Mouse (Mus musculus) midbrain, postnatal 0 days (tissue): Measurements from ENCODE around the gene Gm7247. TPM values are rescaled to one million over a fixed set of nuclear protein-coding genes. Genes with fewer than 3 reads are reported as not detected.
A peak's percentile ranks its signal among the peaks of the same experiment; 100 is the strongest.
"Not testable (repeated sequence)": the region's sequence is repeated elsewhere in the genome, so short reads cannot be mapped to it uniquely, and the experiment has no call there.

Experiments used
- ATAC-seq: fragments of 200-750 bp; cut with Nextera tagmentation; 2 replicates; pipeline ENCODE4 v1.8.0; 2017; ENCODE audit warnings: moderate number of reproducible peaks, mild to moderate bottlenecking, moderate TSS enrichment, moderate library complexity; ENCODE audit not compliant: low FRiP score
- DNase-seq: peaks from one replicate; pipeline ENCODE4 v3.0.0-alpha.2; 2015; ENCODE audit warnings: low spot score
- H3K27ac ChIP-seq: fragments of 300-500 bp; sonication (generic); 2 replicates; pipeline ENCODE4 v1.5.1; 2014; ENCODE audit warnings: low read depth, mild to moderate bottlenecking, low read length, mixed read lengths
- H3K27me3 ChIP-seq: fragments of 300-500 bp; sonication (generic); 2 replicates; pipeline ENCODE4 v1.6.1; 2014; ENCODE audit warnings: low read length, control low read depth, mixed read lengths; ENCODE audit not compliant: insufficient read depth
- H3K36me3 ChIP-seq: fragments of 300-500 bp; sonication (generic); 2 replicates; pipeline ENCODE4 v1.6.1; 2014; ENCODE audit warnings: low read length, control low read depth, mixed read lengths; ENCODE audit not compliant: insufficient read depth
- H3K4me1 ChIP-seq: fragments of 300-500 bp; sonication (generic); 2 replicates; pipeline ENCODE4 v1.6.1; 2014; ENCODE audit warnings: mild to moderate bottlenecking, control low read depth, antibody characterized with exemption, low read length, mixed read lengths; ENCODE audit not compliant: insufficient read depth
- H3K4me2 ChIP-seq: fragments of 300-500 bp; sonication (generic); 2 replicates; pipeline ENCODE4 v1.6.1; 2014; ENCODE audit warnings: low read depth, mild to moderate bottlenecking, low read length, mixed read lengths; ENCODE audit not compliant: poor library complexity, severe bottlenecking
- H3K4me3 ChIP-seq: fragments of 300-500 bp; sonication (generic); 2 replicates; pipeline ENCODE4 v1.5.1; 2014; ENCODE audit warnings: low read depth, mild to moderate bottlenecking, low read length, moderate library complexity
- H3K9ac ChIP-seq: fragments of 300-500 bp; sonication (generic); replicated peaks from 2 replicates; pipeline ENCODE4 v1.6.1; 2014; ENCODE audit warnings: mild to moderate bottlenecking, low read length, moderate library complexity, mixed read lengths; ENCODE audit not compliant: poor library complexity, severe bottlenecking
- H3K9me3 ChIP-seq: fragments of 300-500 bp; sonication (generic); 2 replicates; pipeline ENCODE4 v1.6.1; 2016; ENCODE audit warnings: low read length, control low read depth
- CTCF ChIP-seq: IDR thresholded peaks from 2 replicates; pipeline ENCODE4 v1.5.1; 2016; ENCODE audit warnings: antibody characterized with exemption, mild to moderate bottlenecking
- WGBS: fragments of 180-500 bp; shearing (Covaris S2); extraction: QIAGEN DNeasy Blood & Tissue Kit; methylation state at CpG from one replicate; pipeline ENCODE4 v1.1.7; 2014; 5-methylcytosine and 5-hydroxymethylcytosine counted together
- polyA plus RNA-seq: library from polyadenylated mRNA; unstranded; fragments of >200 nt; fragmentation: Nextera tagmentation; extraction: Ambion mirVana; gene quantifications from 2 replicates; pipeline ENCODE4 v1.2.1, GENCODE M21; 2015
- total RNA-seq: library from RNA; depleted of rRNA; stranded (reverse); fragments of >200 nt; gene quantifications from 2 replicates; pipeline ENCODE4 v1.2.3, GENCODE M21; 2014

Gene Gm7247
- total and polyA plus RNA-seq, 2 experiments from 2014 or later = not detected

- WGBS = 95% methylated on average over 16 of the region's 16 CpGs
- Histone ChIP-seq H3K4me3 (no peak overlapping the region), H3K9ac (no peak overlapping the region), H3K4me1 (no peaks in the 10 kb centered on the region), H3K9me3 (peaks cover 11% of the 10 kb centered on the region), H3K27me3 (no peaks in the 10 kb centered on the region), H3K36me3 (no peaks in the 10 kb centered on the region), H3K4me2 (no peak overlapping the region), H3K27ac (no peak overlapping the region)
- DNase-seq = no peak
- TF ChIP-seq CTCF = no peak
- ATAC-seq = 0 out of 2 replicates have a peak, but pooled peaks have one; percentile 16
Observed at GRCm38 (mm10) chr14:51434546-51434945, 73.0 kb downstream of the Gm7247 start.

- H3K9ac ChIP-seq = no peak overlapping the region
- no peak for DNase-seq
- H3K27ac ChIP-seq = no peak overlapping the region
- H3K4me3 ChIP-seq = no peak overlapping the region
- no peak for TF ChIP-seq CTCF
- no peaks in the 10 kb centered on the region for H3K27me3 ChIP-seq
- no peaks in the 10 kb centered on the region for H3K36me3 ChIP-seq
- ATAC-seq = 0 out of 2 replicates have a peak, but pooled peaks have one; percentile 5
- H3K4me1 ChIP-seq = no peaks in the 10 kb centered on the region
- peaks cover 11% of the 10 kb centered on the region for H3K9me3 ChIP-seq
- H3K4me2 ChIP-seq = no peak overlapping the region
- WGBS = 96% methylated on average over 26 of the region's 26 CpGs
Observed at GRCm38 (mm10) chr14:51435020-51435419, 73.5 kb downstream of the Gm7247 start.

- Histone ChIP-seq H3K9ac (no peak overlapping the region), H3K4me3 (no peak overlapping the region), H3K27ac (no peak overlapping the region), H3K9me3 (peaks cover 11% of the 10 kb centered on the region), H3K4me1 (no peaks in the 10 kb centered on the region), H3K36me3 (no peaks in the 10 kb centered on the region), H3K4me2 (no peak overlapping the region), H3K27me3 (no peaks in the 10 kb centered on the region)
- WGBS = 76% methylated on average over 4 of the region's 4 CpGs
- ATAC-seq = no peak
- DNase-seq = no peak
- no peak for TF ChIP-seq CTCF
Observed at GRCm38 (mm10) chr14:51438955-51439354, 77.4 kb downstream of the Gm7247 start.

- H3K27ac ChIP-seq, DNase-seq, H3K36me3 ChIP-seq, H3K4me3 ChIP-seq, H3K9ac ChIP-seq, H3K27me3 ChIP-seq, H3K9me3 ChIP-seq, ATAC-seq, H3K4me2 ChIP-seq, H3K4me1 ChIP-seq: not testable (repeated sequence)
- WGBS = 68% methylated on average over 2 of the region's 2 CpGs
Observed at GRCm38 (mm10) chr14:51451557-51451956, 90.0 kb downstream of the Gm7247 start, which contains the start of gene Vmn2r89. Vmn2r89 (plus strand) TSS chr14:51451857.

- H3K4me2 ChIP-seq, H3K4me1 ChIP-seq, H3K36me3 ChIP-seq, H3K9ac ChIP-seq, H3K27me3 ChIP-seq, H3K27ac ChIP-seq, H3K4me3 ChIP-seq, ATAC-seq, H3K9me3 ChIP-seq, DNase-seq: not testable (repeated sequence)
- 88% methylated on average over 10 of the region's 10 CpGs for WGBS
Observed at GRCm38 (mm10) chr14:51480278-51480677, 118.7 kb downstream of the Gm7247 start.

GRCm38 (mm10) chr14:51481332-51482015, 119.9 kb downstream of the Gm7247 start:
- H3K4me1 ChIP-seq, H3K9ac ChIP-seq, ATAC-seq, H3K4me2 ChIP-seq, H3K36me3 ChIP-seq, H3K27ac ChIP-seq, H3K27me3 ChIP-seq, H3K4me3 ChIP-seq, H3K9me3 ChIP-seq: not testable (repeated sequence)
- WGBS = 92% methylated on average over 12 of the region's 12 CpGs
- peak; percentile 1 for DNase-seq
